Mouse (Mus musculus): ENCODE measurements around the gene A1cf.

- TF ChIP-seq CTCF (IDR thresholded peaks at IDR 0.05; ENCODE audit: low read depth, low read length) (no peak), POLR2A (IDR thresholded peaks at IDR 0.05; ENCODE audit: insufficient read depth, low read length) (no peak)
Observed at GRCm38 (mm10) chr19:31896711-31897110, 28.1 kb downstream of the A1cf start.

All from ES-Bruce4 (cell line).